In the genomic region with DNA sequence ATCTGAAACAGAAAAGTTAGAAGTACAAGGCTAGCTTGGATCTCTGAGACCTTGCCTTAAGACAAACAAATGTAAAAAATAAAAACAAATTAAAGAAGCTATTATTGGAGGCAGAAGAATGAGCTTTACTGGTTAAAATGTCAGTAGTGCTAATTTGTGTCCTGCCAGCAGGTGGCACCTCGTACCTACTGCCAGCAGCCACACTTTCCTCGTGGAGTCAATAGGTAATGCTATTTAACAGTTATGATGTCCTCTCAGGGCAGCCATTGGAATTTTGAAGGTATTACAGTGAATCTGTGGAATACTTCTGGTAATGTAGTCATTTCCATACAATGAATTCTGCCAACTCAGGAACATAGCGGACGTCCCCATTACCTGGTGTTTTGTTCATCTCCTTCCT, we compare ENCODE assay signal across 9 mouse cellular contexts.
DNase-seq lines count a peak whose midpoint lies in the region; ATAC-seq lines count a peak whose summit lies in the region.
"Had no signal": no experiment of that assay in that cellular context is flagged by ENCODE, and none has a peak within 500 bp of the region (broad histone marks: within the 10 kb centered on the region; RNA-seq: fewer than 3 reads in every experiment).

No protein-coding gene starts in this region.

- no peak overlapping the region for H3K4me3 ChIP-seq in embryonic facial prominence, embryonic 11.5 days (ENCODE audit: low read depth, low read length)
- no peak overlapping the region for H3K4me3 ChIP-seq in neural tube, embryonic 14.5 days (ENCODE audit: low read depth, low read length)
- H3K4me3 ChIP-seq: myocyte had no signal

- no peaks in the 10 kb centered on the region for H3K9me3 ChIP-seq in embryonic facial prominence, embryonic 11.5 days (replicated peaks; ENCODE audit: control insufficient read depth, low read length)
- H3K9me3 ChIP-seq in neural tube, embryonic 14.5 days (ENCODE audit: control insufficient read depth, low read length), result no peaks in the 10 kb centered on the region

- H3K4me2 ChIP-seq in embryonic facial prominence, embryonic 11.5 days (ENCODE audit: low read depth, low read length), result no peak overlapping the region
- H3K4me2 ChIP-seq in neural tube, embryonic 14.5 days (ENCODE audit: low read depth, low read length), result no peak overlapping the region

- H3K9ac ChIP-seq in embryonic facial prominence, embryonic 11.5 days (replicated peaks; ENCODE audit: low read length), result no peak overlapping the region
- no peak overlapping the region for H3K9ac ChIP-seq in neural tube, embryonic 14.5 days (replicated peaks; ENCODE audit: low read depth, low read length)

- H3K27me3 ChIP-seq in embryonic facial prominence, embryonic 11.5 days (ENCODE audit: control insufficient read depth, insufficient read depth, low read length), result no peaks in the 10 kb centered on the region
- no peaks in the 10 kb centered on the region for H3K27me3 ChIP-seq in neural tube, embryonic 14.5 days (ENCODE audit: control insufficient read depth, insufficient read depth, low read length)

- no peak overlapping the region for H3K27ac ChIP-seq in embryonic facial prominence, embryonic 11.5 days (replicated peaks; ENCODE audit: low read depth, low read length)
- H3K27ac ChIP-seq in neural tube, embryonic 14.5 days (ENCODE audit: low read depth, low read length), result no peak overlapping the region

- no peaks in the 10 kb centered on the region for H3K4me1 ChIP-seq in embryonic facial prominence, embryonic 11.5 days (ENCODE audit: control insufficient read depth, insufficient read depth, low read length)
- H3K4me1 ChIP-seq in neural tube, embryonic 14.5 days (ENCODE audit: control insufficient read depth, insufficient read depth, low read length), result peaks cover 8% of the 10 kb centered on the region

- ATAC-seq in embryonic facial prominence, embryonic 11.5 days (replicated peaks; ENCODE audit: insufficient number of reproducible peaks, low FRiP score, low TSS enrichment, low read depth), result no peak
- peak; percentile 63 for ATAC-seq in neural tube, embryonic 14.5 days (ENCODE audit: low read depth)

- intact Hi-C loops in left cerebral cortex, postnatal 36 days (cut with DNase I), result loop anchor here (5.0 to 10.0 kb wide), 2 partner anchors 244 to 326 kb away; no protein-coding TSS in a partner anchor

- peak; percentile 54 for DNase-seq in ovary, postnatal 36 days (ENCODE audit: low spot score)
- no peak for DNase-seq in ovary, postnatal 10 days (ENCODE audit: low spot score)
- peak; percentile 68 for DNase-seq in adrenal gland, postnatal 14 days
- peak; percentile 70 for DNase-seq in embryonic facial prominence, embryonic 11.5 days (ENCODE audit: low spot score)
- peak; percentile 65 for DNase-seq in induced T-regulatory cell, adult 2 months (ENCODE audit: low read depth)
- DNase-seq in left cerebral cortex, postnatal 36 days (ENCODE audit: low spot score in 2 of 2), result peak; percentile 33 to 41
- peak; percentile 34 to 38 for DNase-seq in urinary bladder, postnatal 36 days (ENCODE audit: low spot score in 2 of 2)

- H3K36me3 ChIP-seq in embryonic facial prominence, embryonic 11.5 days (replicated peaks; ENCODE audit: control insufficient read depth, insufficient read depth, low read depth, low read length), result no peaks in the 10 kb centered on the region
- H3K36me3 ChIP-seq in neural tube, embryonic 14.5 days (ENCODE audit: control insufficient read depth, insufficient read depth, low read length), result no peaks in the 10 kb centered on the region

- WGBS in embryonic facial prominence, embryonic 11.5 days, result 52% methylated on average over 4 of the region's 4 CpGs
- 52% methylated on average over 4 of the region's 4 CpGs for WGBS in neural tube, embryonic 14.5 days
